Mouse (Mus musculus) MEL-GATA-1-ER (cell line): Measurements from ENCODE around the gene Atxn1.
A peak's percentile ranks its signal among the peaks of the same experiment; 100 is the strongest.

Experiments
- DNase-seq: peaks from one replicate; pipeline ENCODE4 v3.0.0-alpha.2; 2012; ENCODE audit warnings: low read depth; ENCODE audit errors: extremely low read depth

Atxn1 gene

GRCm38 (mm10) chr13:45931891-45932290, 32.9 kb downstream of the Atxn1 start:
- no peak for DNase-seq

GRCm38 (mm10) chr13:45931215-45931614, 33.6 kb downstream of the Atxn1 start:
- DNase-seq: no peak

GRCm38 (mm10) chr13:45929744-45930143, 35.1 kb downstream of the Atxn1 start:
- no peak for DNase-seq

DNA sequence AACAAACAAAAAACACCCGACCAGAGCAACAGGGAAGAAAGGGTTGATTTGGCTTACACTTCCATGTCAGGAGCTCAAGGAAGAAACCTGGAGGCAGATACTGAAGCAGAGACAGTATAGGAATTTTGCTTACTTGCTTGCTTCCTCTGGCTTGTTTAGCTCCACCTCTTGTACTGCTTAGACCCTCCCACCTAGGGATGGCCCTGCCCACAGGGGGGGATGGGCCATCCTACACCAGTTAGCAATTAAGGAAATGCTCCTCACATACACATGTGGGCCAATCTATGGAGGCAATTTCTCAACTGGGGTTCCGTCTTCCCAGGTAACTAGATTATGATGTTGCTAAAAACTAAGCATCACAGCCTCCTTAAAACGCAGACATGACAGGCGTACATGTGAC, 39.5 kb downstream of the Atxn1 start:
- DNase-seq: no peak

- DNase-seq: no peak
These were observed 40.3 kb downstream of the Atxn1 start for GRCm38 (mm10) chr13:45924555-45924954.

DNA sequence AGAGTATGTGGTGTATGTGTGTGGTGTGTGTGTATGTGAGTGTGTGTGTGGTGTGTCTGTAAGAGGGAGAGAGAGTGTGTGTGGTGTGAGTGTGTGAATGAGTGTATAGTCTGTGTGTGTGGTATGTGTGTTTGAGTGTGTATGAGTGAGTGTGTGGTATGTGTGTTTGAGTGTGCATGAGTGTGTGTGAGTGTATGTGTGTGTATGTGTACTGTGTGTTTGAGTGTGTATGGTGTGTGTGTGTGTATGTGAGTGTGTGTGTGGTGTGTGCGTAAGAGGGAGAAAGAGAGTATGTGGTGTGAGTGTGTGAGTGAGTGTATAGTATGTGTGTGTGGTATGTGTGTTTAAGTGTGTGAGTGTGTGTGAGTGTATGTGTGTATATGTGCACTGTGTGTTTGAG, 41.7 kb downstream of the Atxn1 start:
- no peak for DNase-seq

DNA sequence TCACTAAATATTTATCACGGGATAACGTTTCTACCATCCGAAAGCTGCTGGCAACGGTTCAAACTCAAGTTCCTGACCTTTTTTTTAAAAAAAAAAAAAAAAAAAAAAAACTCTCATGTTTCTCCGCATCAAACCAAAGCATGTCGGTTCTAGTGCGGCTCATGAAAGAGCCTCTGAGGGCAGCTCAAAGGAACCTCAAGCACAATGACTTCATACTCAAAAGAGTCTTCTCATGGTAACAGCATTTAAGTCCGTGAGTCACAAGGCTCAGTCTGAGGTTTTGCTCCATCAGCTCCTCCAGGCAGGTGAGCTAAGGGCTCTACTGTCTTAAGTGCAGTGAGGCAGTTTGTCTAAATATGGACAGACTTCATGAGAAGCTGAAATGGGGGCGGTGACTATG, 42.3 kb downstream of the Atxn1 start:
- DNase-seq: no peak

DNA sequence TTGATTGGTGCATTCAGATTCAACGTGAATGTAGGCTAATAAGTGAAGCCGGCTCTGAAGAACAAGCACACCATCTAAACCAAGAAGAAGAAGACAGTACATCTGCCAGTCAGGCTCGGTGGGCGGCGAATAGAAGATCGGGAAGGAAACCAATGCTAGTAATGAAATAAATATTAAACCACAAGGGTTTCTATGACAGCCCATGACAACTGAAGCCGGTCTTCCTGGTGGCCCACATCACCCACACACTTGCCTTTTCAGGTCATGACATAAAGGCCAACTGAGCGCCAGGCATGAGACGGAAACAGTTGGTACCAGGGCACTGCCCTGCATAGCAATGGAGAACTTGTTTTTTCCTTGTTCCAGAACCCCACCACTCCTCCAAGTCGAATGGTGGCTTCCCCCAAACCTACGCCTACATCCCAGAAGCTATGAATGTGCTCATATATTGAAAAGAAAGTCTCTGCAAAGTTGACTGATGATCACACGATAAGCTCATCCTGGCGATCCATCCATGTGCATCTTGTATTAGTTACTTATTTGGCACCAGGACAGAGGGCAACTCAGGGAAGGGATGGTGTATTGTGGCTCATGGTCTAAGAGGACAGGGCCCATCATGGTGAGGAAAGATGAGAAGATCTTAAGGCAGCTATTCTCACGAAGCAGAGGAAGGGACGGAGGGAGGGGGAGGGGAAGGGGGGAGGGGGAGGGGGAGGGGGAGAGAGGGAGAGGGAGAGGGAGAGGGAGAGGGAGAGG, 45.7 kb downstream of the Atxn1 start:
- DNase-seq: no peak

GRCm38 (mm10) chr13:45918006-45918380, 46.8 kb downstream of the Atxn1 start:
- DNase-seq: no peak

DNA sequence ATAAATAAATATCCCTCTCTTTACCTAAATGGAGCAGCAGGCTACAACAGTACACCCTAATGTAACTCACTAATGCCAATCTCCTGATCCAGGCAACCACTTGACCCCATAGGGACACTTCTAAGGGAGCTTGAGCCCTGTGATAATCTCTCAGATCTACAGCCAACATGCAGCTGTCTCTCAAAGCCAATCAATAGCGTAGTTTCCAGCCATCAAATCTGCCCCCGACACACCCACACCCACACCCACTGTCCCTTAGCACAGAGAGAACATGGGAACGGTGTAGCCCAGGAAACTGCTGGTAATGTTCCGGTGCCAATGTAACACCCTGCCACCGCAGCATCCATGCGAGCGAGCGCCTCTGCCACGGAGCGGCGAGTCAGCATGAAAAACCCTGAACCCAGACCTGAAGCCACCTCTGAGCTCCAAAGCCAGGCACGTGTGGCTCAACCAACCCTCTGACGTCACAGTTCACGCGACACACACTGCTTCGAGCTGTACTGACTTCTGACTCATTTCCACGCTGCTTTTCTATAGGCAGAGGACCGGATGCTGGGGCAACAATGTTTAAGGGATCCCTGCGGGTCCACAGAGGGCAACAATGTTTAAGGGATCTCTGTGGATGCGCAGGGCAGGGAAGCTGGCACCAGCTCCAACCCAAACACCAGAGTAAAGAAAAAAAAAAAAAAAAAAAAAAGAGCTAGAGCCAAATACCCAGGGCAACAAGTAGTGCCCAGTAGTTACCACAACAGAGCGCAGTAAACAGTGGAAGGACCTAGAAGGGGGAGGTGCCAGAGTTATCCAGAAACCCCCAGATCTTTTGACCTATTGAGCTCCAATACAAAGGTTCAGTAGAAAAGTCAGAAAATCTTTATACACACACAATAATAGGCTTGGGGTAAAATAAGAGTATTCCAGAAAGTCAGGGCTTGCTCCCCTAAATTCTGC, 47.5 kb downstream of the Atxn1 start:
- no peak for DNase-seq

DNA sequence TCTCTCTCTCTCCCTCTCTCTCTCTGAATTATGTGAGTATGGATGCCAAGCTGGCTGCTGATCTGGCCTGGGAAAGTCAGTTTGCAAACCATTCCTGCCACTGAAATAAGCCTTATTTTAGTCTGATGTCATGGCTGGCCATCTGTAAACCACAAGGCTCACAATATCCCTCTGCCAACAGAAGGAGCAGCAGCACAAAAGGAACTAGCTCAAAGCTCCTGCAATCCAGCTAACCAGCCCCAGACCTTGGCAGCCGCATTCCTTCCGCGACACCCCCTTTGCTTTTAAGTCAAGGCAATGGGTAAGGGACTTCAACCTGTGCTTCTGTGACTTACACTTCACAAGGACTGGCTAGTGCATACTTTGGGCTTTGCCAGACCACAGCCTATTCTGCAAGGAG, 48.9 kb downstream of the Atxn1 start:
- DNase-seq: no peak

GRCm38 (mm10) chr13:45915026-45915425, 49.8 kb downstream of the Atxn1 start:
- no peak for DNase-seq

GRCm38 (mm10) chr13:45914117-45914516, 50.7 kb downstream of the Atxn1 start:
- DNase-seq: no peak

- no peak for DNase-seq
These were observed 53.0 kb downstream of the Atxn1 start for GRCm38 (mm10) chr13:45911848-45912247.

GRCm38 (mm10) chr13:45911069-45911468, 53.7 kb downstream of the Atxn1 start:
- DNase-seq: no peak

DNA sequence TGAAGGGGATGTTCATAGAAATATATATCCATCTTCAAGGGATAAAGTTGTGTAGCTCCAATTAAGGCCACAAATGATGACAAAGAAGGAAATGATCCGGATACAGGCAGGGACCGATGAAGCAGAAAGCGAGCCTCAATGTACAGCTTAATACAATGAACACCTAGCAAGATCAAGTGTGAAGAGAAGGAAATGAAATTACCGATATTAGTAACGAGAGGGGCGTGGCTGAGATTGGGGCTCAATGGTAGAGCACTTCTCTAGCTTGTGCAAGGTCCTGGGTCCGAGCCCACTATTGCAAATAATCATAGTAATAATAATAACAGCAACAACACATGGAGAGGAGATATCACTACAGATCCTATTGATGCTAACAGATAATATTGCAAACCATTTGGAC, 54.5 kb downstream of the Atxn1 start:
- DNase-seq: no peak

GRCm38 (mm10) chr13:45907181-45907691, 57.6 kb downstream of the Atxn1 start:
- DNase-seq: no peak

- no peak for DNase-seq
These were observed 58.2 kb downstream of the Atxn1 start for GRCm38 (mm10) chr13:45906438-45907166.

DNA sequence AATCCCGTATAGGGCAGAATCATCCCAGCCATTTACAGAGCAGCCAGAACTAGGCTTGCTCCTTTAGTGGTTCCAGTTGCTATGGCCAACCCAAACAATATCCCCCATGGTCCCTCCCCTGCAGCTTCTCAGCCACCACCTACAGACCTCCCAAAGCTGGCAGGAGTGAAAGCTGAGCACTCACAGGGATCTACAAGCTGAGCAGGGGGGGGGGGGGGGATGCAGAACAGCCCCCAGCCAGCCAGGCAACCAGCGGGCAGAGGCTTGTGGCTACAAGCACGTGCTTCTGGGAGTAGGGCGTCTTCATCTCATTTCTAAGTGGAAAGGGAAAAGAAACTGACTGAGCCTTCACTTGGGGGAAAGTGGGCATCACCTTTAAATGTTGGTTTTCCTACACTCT, 59.9 kb downstream of the Atxn1 start:
- DNase-seq: no peak

DNA sequence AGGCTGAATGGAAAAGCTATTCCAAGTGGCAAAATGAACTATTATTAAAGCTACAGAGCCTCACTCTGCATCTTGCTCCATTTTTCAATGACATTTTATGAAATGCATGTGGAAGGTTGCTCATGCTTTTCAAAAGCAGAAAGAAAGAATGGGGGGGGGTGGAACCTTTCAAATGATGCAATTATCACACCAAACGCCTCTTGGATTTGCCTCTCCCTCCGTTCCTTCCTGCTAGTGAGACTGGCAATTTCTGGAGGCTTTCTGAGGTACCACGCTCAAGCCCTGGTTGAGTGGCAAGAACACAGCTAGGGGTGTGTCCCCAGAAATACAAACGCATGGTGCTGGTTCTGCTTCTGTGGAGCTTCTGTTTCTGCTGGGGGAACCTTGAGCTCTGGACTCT, 60.4 kb downstream of the Atxn1 start:
- no peak for DNase-seq

GRCm38 (mm10) chr13:45903519-45904274, 61.1 kb downstream of the Atxn1 start:
- peak; percentile 93 for DNase-seq
